Mouse (Mus musculus): ENCODE measurements around the gene Aebp2.

DNA sequence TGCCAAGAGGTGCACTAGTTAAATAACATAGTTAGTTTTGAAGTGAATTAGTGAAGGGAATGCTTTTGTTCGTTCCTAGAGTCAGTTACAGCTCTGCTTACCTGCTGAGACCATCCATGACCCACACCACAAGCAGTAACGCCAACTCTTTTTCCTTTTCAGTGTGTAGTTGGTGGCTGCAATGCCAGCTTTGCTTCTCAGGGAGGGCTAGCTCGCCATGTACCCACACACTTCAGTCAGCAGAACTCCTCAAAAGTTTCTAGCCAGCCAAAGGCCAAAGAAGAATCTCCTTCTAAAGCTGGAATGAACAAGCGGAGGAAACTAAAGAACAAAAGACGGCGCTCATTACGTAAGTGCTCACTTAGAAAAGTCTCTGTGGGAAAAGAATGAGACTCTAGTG lies 19.5 kb downstream of the Aebp2 start:
- no peak for TF ChIP-seq CTCF (IDR thresholded peaks at IDR 0.05; ENCODE audit: low read depth)
- TF ChIP-seq EP300 (IDR thresholded peaks at IDR 0.05; ENCODE audit: low read depth) = no peak

All from heart, postnatal 0 days (tissue).